Mouse (Mus musculus): ENCODE data around the gene Cyb5r1. TPM values are rescaled to one million over a fixed set of nuclear protein-coding genes. Genes with fewer than 3 reads are reported as not detected.
"Not testable (repeated sequence)": the region's sequence is repeated elsewhere in the genome, so short reads cannot be mapped to it uniquely, and the experiment has no call there.

Gene Cyb5r1
- polyA plus RNA-seq, 1 experiment from 2014 or later: 9.4 TPM

GRCm38 (mm10) chr1:134435414-134435813 lies 30.1 kb downstream of the Cyb5r1 start:
- TF ChIP-seq CTCF (IDR thresholded peaks at IDR 0.05; ENCODE audit: low read depth): peak; percentile 60
- no peak overlapping the region for H3K4me2 ChIP-seq (replicated peaks; ENCODE audit: low read depth)
- H3K36me3 ChIP-seq (ENCODE audit: control insufficient read depth, insufficient read depth): peaks cover 32% of the 10 kb centered on the region; the same call in 1 of the 2 replicates
- 36% methylated on average over 4 of the region's 4 CpGs for WGBS
- H3K27me3 ChIP-seq (replicated peaks; ENCODE audit: control insufficient read depth, insufficient read depth, low read length): no peaks in the 10 kb centered on the region
- no peak for ATAC-seq
- no peaks in the 10 kb centered on the region for H3K4me1 ChIP-seq (replicated peaks; ENCODE audit: control insufficient read depth, insufficient read depth, low read length)
- no peak overlapping the region for H3K4me3 ChIP-seq (ENCODE audit: low read depth, low read length)
- H3K9ac ChIP-seq (ENCODE audit: low read depth, low read length): no peak overlapping the region
- H3K9me3 ChIP-seq (ENCODE audit: control insufficient read depth): no peaks in the 10 kb centered on the region
- no peak overlapping the region for H3K27ac ChIP-seq (ENCODE audit: low read depth, low read length)

GRCm38 (mm10) chr1:134440437-134440836 lies 35.1 kb downstream of the Cyb5r1 start:
- WGBS: 59% methylated on average over 6 of the region's 6 CpGs
- ATAC-seq: no peak

DNA sequence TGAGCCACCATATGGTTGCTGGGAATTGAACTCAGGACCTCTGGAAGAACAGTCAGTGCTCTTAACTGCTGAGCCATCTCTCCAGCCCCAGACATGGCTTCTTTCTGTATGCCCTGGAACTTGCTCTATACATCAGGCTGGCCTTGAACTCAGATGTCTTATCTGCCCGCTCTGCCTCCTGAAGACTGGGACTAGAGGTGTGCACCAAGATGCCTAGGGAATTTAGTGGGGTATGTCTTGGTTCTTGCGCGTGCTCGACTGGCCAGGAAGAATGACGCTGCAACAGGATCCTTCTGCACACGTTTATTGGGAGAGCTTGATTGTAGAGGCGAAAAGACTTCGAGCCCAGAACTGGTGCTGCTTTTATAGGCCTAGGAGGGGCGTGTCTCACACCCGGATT lies 36.4 kb downstream of the Cyb5r1 start:
- WGBS: 92% methylated on average over 6 of the region's 10 CpGs
- H3K9me3 ChIP-seq (ENCODE audit: control insufficient read depth); ATAC-seq; H3K9ac ChIP-seq (ENCODE audit: low read depth, low read length); H3K27ac ChIP-seq (ENCODE audit: low read depth, low read length); H3K4me2 ChIP-seq (replicated peaks; ENCODE audit: low read depth); H3K27me3 ChIP-seq (replicated peaks; ENCODE audit: control insufficient read depth, insufficient read depth, low read length); H3K36me3 ChIP-seq (ENCODE audit: control insufficient read depth, insufficient read depth); H3K4me1 ChIP-seq (replicated peaks; ENCODE audit: control insufficient read depth, insufficient read depth, low read length); H3K4me3 ChIP-seq (ENCODE audit: low read depth, low read length): not testable (repeated sequence)

More at GRCm38 (mm10) chr1:134440437-134440836, 35.1 kb downstream of the Cyb5r1 start:
- Histone ChIP-seq H3K9ac (ENCODE audit: low read depth, low read length) (no peak overlapping the region), H3K27me3 (replicated peaks; ENCODE audit: control insufficient read depth, insufficient read depth, low read length) (no peaks in the 10 kb centered on the region), H3K36me3 (ENCODE audit: control insufficient read depth, insufficient read depth) (no peaks in the 10 kb centered on the region), H3K4me3 (ENCODE audit: low read depth, low read length) (no peak overlapping the region), H3K4me2 (replicated peaks; ENCODE audit: low read depth) (no peak overlapping the region), H3K4me1 (replicated peaks; ENCODE audit: control insufficient read depth, insufficient read depth, low read length) (no peaks in the 10 kb centered on the region), H3K9me3 (ENCODE audit: control insufficient read depth) (no peaks in the 10 kb centered on the region), H3K27ac (ENCODE audit: low read depth, low read length) (no peak overlapping the region)
- no peak for TF ChIP-seq CTCF (IDR thresholded peaks at IDR 0.05; ENCODE audit: low read depth)

GRCm38 (mm10) chr1:134442394-134442793 lies 37.0 kb downstream of the Cyb5r1 start:
- TF ChIP-seq CTCF (IDR thresholded peaks at IDR 0.05; ENCODE audit: low read depth): no peak
- no peak overlapping the region for H3K4me3 ChIP-seq (ENCODE audit: low read depth, low read length)
- no peaks in the 10 kb centered on the region for H3K4me1 ChIP-seq (replicated peaks; ENCODE audit: control insufficient read depth, insufficient read depth, low read length)
- H3K9me3 ChIP-seq (ENCODE audit: control insufficient read depth): no peaks in the 10 kb centered on the region
- H3K4me2 ChIP-seq (replicated peaks; ENCODE audit: low read depth): no peak overlapping the region
- no peak overlapping the region for H3K9ac ChIP-seq (ENCODE audit: low read depth, low read length)
- H3K27me3 ChIP-seq (replicated peaks; ENCODE audit: control insufficient read depth, insufficient read depth, low read length): no peaks in the 10 kb centered on the region
- H3K36me3 ChIP-seq (ENCODE audit: control insufficient read depth, insufficient read depth): no peaks in the 10 kb centered on the region
- WGBS: 90% methylated on average over 3 of the region's 3 CpGs
- no peak for ATAC-seq
- H3K27ac ChIP-seq (ENCODE audit: low read depth, low read length): no peak overlapping the region

DNA sequence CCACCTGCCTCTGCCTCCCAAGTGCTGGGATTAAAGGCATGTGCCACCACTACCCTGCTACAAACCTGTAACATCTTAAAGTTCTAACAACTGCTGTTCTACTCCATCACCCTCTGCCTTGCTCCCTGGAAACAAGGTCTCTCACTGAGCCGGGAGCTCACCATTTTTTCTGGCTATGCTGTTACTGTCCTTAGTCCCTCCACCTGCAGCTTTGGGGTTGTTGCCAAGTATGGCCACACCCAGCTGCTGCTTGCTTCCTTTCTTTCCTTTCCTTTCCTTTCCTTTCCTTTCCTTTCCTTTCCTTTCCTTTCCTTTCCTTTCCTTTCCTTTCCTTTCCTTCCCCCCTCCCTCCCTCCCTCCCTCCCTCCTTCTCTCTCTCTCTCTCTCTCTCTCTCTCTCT lies 37.9 kb downstream of the Cyb5r1 start:
- H3K27me3 ChIP-seq (replicated peaks; ENCODE audit: control insufficient read depth, insufficient read depth, low read length); H3K9ac ChIP-seq (ENCODE audit: low read depth, low read length); H3K4me3 ChIP-seq (ENCODE audit: low read depth, low read length); ATAC-seq; H3K27ac ChIP-seq (ENCODE audit: low read depth, low read length); H3K4me1 ChIP-seq (replicated peaks; ENCODE audit: control insufficient read depth, insufficient read depth, low read length); H3K9me3 ChIP-seq (ENCODE audit: control insufficient read depth); H3K36me3 ChIP-seq (ENCODE audit: control insufficient read depth, insufficient read depth); H3K4me2 ChIP-seq (replicated peaks; ENCODE audit: low read depth): not testable (repeated sequence)
- 61% methylated on average over 1 of the region's 1 CpGs for WGBS

GRCm38 (mm10) chr1:134445418-134445817 lies 40.1 kb downstream of the Cyb5r1 start:
- no peak for TF ChIP-seq CTCF (IDR thresholded peaks at IDR 0.05; ENCODE audit: low read depth)
- Histone ChIP-seq H3K9ac (ENCODE audit: low read depth, low read length) (no peak overlapping the region), H3K27me3 (replicated peaks; ENCODE audit: control insufficient read depth, insufficient read depth, low read length) (no peaks in the 10 kb centered on the region), H3K9me3 (ENCODE audit: control insufficient read depth) (no peaks in the 10 kb centered on the region), H3K4me1 (replicated peaks; ENCODE audit: control insufficient read depth, insufficient read depth, low read length) (no peaks in the 10 kb centered on the region), H3K4me2 (replicated peaks; ENCODE audit: low read depth) (no peak overlapping the region), H3K36me3 (ENCODE audit: control insufficient read depth, insufficient read depth) (no peaks in the 10 kb centered on the region), H3K4me3 (ENCODE audit: low read depth, low read length) (no peak overlapping the region), H3K27ac (ENCODE audit: low read depth, low read length) (no peak overlapping the region)
- WGBS: 78% methylated on average over 2 of the region's 2 CpGs
- no peak for ATAC-seq

DNA sequence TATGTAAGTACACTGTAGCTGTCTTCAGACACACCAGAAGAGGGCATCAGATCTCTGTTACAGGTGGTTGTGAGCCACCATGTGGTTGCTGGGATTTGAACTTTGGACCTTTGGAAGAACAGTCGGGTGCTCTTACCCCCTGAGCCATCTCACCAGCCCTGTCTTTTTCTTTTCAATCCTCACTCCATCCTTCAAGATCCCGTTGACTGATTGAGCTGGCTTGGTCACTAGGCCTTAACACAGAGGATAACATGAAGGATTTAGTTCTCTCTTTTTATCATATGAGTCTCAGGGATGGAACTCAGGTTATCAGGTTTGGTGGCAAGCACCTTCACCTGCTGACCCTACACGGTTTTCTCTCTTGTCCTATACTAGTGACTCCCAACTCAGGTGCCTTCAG lies 43.2 kb downstream of the Cyb5r1 start:
- not testable (repeated sequence) for H3K9ac ChIP-seq (ENCODE audit: low read depth, low read length); ATAC-seq; H3K36me3 ChIP-seq (ENCODE audit: control insufficient read depth, insufficient read depth); H3K27ac ChIP-seq (ENCODE audit: low read depth, low read length); H3K4me3 ChIP-seq (ENCODE audit: low read depth, low read length); H3K4me2 ChIP-seq (replicated peaks; ENCODE audit: low read depth); H3K4me1 ChIP-seq (replicated peaks; ENCODE audit: control insufficient read depth, insufficient read depth, low read length); H3K27me3 ChIP-seq (replicated peaks; ENCODE audit: control insufficient read depth, insufficient read depth, low read length); H3K9me3 ChIP-seq (ENCODE audit: control insufficient read depth)
- WGBS: 67% methylated on average over 3 of the region's 3 CpGs
